Mouse (Mus musculus): ENCODE data around the gene Olfr799.

The Olfr799 gene

GRCm38 (mm10) chr10:129637184-129637583 is at the start of gene Olfr799:
Olfr799 (plus strand) TSS chr10:129637484.
- DNase-seq (ENCODE audit: low read depth), result no peak

GRCm38 (mm10) chr10:129612470-129612869 is 24.8 kb upstream of the Olfr799 start, which contains the start of gene Olfr796:
Olfr796 (minus strand) TSS chr10:129612570.
- no peak for DNase-seq (ENCODE audit: low read depth)

- DNase-seq (ENCODE audit: low read depth), result no peak
Observed at GRCm38 (mm10) chr10:129621724-129622123, 15.6 kb upstream of the Olfr799 start.

GRCm38 (mm10) chr10:129623251-129623650 is 14.0 kb upstream of the Olfr799 start:
- DNase-seq (ENCODE audit: low read depth), result no peak

- no peak for DNase-seq (ENCODE audit: low read depth)
Observed at GRCm38 (mm10) chr10:129627834-129628233, 9.4 kb upstream of the Olfr799 start, which contains the start of gene Olfr798. Olfr798 (minus strand) TSS chr10:129627934.

- no peak for DNase-seq (ENCODE audit: low read depth)
Observed at GRCm38 (mm10) chr10:129651763-129652162, 14.5 kb downstream of the Olfr799 start.

- no peak for DNase-seq (ENCODE audit: low read depth)
Observed at GRCm38 (mm10) chr10:129657394-129657793, 20.1 kb downstream of the Olfr799 start, which contains the start of gene Olfr800. Olfr800 (plus strand) TSS chr10:129657694.

GRCm38 (mm10) chr10:129673765-129674164 is 36.5 kb downstream of the Olfr799 start, which contains the start of gene Olfr801:
Olfr801 (minus strand) TSS chr10:129673865.
- no peak for DNase-seq (ENCODE audit: low read depth)

GRCm38 (mm10) chr10:129688069-129688468 is 50.8 kb downstream of the Olfr799 start, which contains the start of gene Olfr802:
Olfr802 (minus strand) TSS chr10:129688169.
- no peak for DNase-seq (ENCODE audit: low read depth)

- no peak for DNase-seq (ENCODE audit: low read depth)
Observed at GRCm38 (mm10) chr10:129694186-129694585, 56.9 kb downstream of the Olfr799 start, which contains the start of gene Olfr803. Olfr803 (minus strand) TSS chr10:129694286.
